ENCODE assay signal across 28 mouse cellular contexts in the genomic region with DNA sequence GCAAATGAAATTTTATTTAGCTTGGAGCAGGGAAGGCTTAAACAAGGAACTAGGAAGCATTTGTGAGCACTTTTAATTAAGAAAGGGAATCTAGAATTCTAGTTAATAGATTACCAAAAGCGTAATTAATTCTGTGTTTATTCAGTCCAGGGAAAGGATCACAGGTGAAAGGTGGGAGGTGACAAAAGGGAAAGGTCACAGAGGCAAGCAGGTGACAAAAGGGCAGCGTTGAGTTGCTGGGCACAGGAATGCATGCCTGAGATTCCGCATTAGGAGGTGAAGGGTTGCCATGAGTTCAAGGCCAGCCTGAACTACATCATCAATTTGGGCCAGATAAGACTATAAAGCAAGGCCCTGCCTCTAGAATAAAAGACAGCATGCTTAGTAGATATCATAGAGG. TPM values are rescaled to one million over a fixed set of nuclear protein-coding genes. Genes with fewer than 3 reads are reported as not detected.
DNase-seq lines count a peak whose midpoint lies in the region; ATAC-seq and TF ChIP-seq lines count a peak whose summit lies in the region.
"Had no signal": no experiment of that assay in that cellular context is flagged by ENCODE, and none has a peak within 500 bp of the region (broad histone marks: within the 10 kb centered on the region; RNA-seq: fewer than 3 reads in every experiment).

No protein-coding gene starts in this region.

- ATAC-seq in kidney, postnatal 0 days (replicated peaks; ENCODE audit: low FRiP score, low read depth), result no peak
- no peak for ATAC-seq in kidney, embryonic 16.5 days (ENCODE audit: low FRiP score, low TSS enrichment)
- no peak for ATAC-seq in monocyte, adult 5-6 weeks (replicated peaks; ENCODE audit: insufficient number of reproducible peaks, low FRiP score, low TSS enrichment, poor library complexity, severe bottlenecking)
- ATAC-seq: forebrain, embryonic 13.5 days; forebrain, embryonic 16.5 days; Patski had no signal

- no peak overlapping the region for H3K4me2 ChIP-seq in kidney, postnatal 0 days (ENCODE audit: low read length)
- no peak overlapping the region for H3K4me2 ChIP-seq in kidney, embryonic 16.5 days (replicated peaks; ENCODE audit: low read depth, low read length)
- H3K4me2 ChIP-seq: forebrain, embryonic 13.5 days; heart, embryonic 13.5 days had no signal

- peaks cover 51% of the 10 kb centered on the region for H3K36me3 ChIP-seq in kidney, postnatal 0 days (ENCODE audit: insufficient read depth, low read length)
- H3K36me3 ChIP-seq in kidney, embryonic 16.5 days (ENCODE audit: insufficient read depth, low read length), result peaks cover 60% of the 10 kb centered on the region

- no peak overlapping the region for H3K9ac ChIP-seq in kidney, postnatal 0 days (ENCODE audit: low read depth, low read length)
- H3K9ac ChIP-seq in kidney, embryonic 16.5 days (replicated peaks; ENCODE audit: low read length), result no peak overlapping the region
- H3K9ac ChIP-seq: forebrain, embryonic 13.5 days; heart, embryonic 13.5 days had no signal

- no peaks in the 10 kb centered on the region for H3K27me3 ChIP-seq in kidney, postnatal 0 days (ENCODE audit: insufficient read depth, low read length)
- no peaks in the 10 kb centered on the region for H3K27me3 ChIP-seq in kidney, embryonic 16.5 days (ENCODE audit: insufficient read depth, low read length)
- H3K27me3 ChIP-seq: CH12.LX; forebrain, embryonic 13.5 days; heart, embryonic 13.5 days; Patski had no signal

- TF ChIP-seq CTCF in kidney, postnatal 0 days (IDR thresholded peaks at IDR 0.05; ENCODE audit: low read depth), result no peak

- no peak overlapping the region for H3K4me3 ChIP-seq in kidney, postnatal 0 days (replicated peaks; ENCODE audit: low read depth, low read length)
- H3K4me3 ChIP-seq in kidney, embryonic 16.5 days (ENCODE audit: low read length), result no peak overlapping the region
- H3K4me3 ChIP-seq: forebrain, embryonic 10.5 days; forebrain, embryonic 13.5 days; heart, adult 2 months; heart, embryonic 10.5 days; heart, embryonic 13.5 days had no signal

- peak; percentile 42 for DNase-seq in kidney, adult 18-20 months
- no peak for DNase-seq in kidney, postnatal 4 days
- no peak for DNase-seq in kidney, postnatal 0 days (ENCODE audit: low spot score)
- DNase-seq in kidney, postnatal 14 days, result peak; percentile 26
- DNase-seq in kidney, postnatal 36 days, result peak; percentile 53 to 69
- DNase-seq: adrenal gland, postnatal 10 days; adrenal gland, postnatal 36 days; B cell, adult 2 months; cerebellum, adult 18-20 months; cerebellum, adult 9-10 months; cerebellum, postnatal 14 days; gastrocnemius, postnatal 10 days; gastrocnemius, postnatal 36 days; heart, adult 2 months; heart, postnatal 14 days; heart, postnatal 4 days had no signal

- H3K27ac ChIP-seq in kidney, postnatal 0 days, result peak overlapping the region; percentile 57; the same call in 1 of the 2 replicates
- no peak overlapping the region for H3K27ac ChIP-seq in kidney, embryonic 16.5 days (ENCODE audit: low read length)
- H3K27ac ChIP-seq: forebrain, embryonic 10.5 days; forebrain, embryonic 13.5 days; heart, adult 2 months; heart, embryonic 10.5 days; heart, embryonic 13.5 days had no signal

- WGBS in kidney, postnatal 0 days, result 76% methylated on average over 3 of the region's 3 CpGs
- 83% methylated on average over 3 of the region's 3 CpGs for WGBS in kidney, embryonic 16.5 days

- H3K9me3 ChIP-seq in kidney, postnatal 0 days (replicated peaks; ENCODE audit: low read length), result no peaks in the 10 kb centered on the region
- no peaks in the 10 kb centered on the region for H3K9me3 ChIP-seq in kidney, embryonic 16.5 days (ENCODE audit: low read length)
- H3K9me3 ChIP-seq: forebrain, embryonic 10.5 days; forebrain, embryonic 13.5 days; G1E; heart, embryonic 10.5 days; heart, embryonic 13.5 days had no signal

- no peaks in the 10 kb centered on the region for H3K4me1 ChIP-seq in kidney, postnatal 0 days (replicated peaks; ENCODE audit: insufficient read depth, low read length)
- H3K4me1 ChIP-seq in kidney, embryonic 16.5 days (ENCODE audit: insufficient read depth, low read length), result no peaks in the 10 kb centered on the region
- H3K4me1 ChIP-seq: forebrain, embryonic 10.5 days; forebrain, embryonic 13.5 days had no signal

RNA-seq across cellular contexts. Expression of gene A730061H03Rik, which starts 7.3 kb away (rescaled TPM):
- 1.7 and 2.2 TPM in 2 replicates for polyA plus RNA-seq in kidney, postnatal 0 days (2015; fragmentation: Nextera tagmentation; extraction: Ambion mirVana)
- 1.2 and 1.6 TPM in 2 replicates for polyA plus RNA-seq in kidney, embryonic 16.5 days (2015; fragmentation: Nextera tagmentation; extraction: Ambion mirVana)
- 1.7 to 11.4 TPM in 2 of 3 replicates, not detected in the other for total RNA-seq in monocyte, adult 5-6 weeks (2017)
- total RNA-seq: gastrocnemius, adult 18-20 months; gastrocnemius, postnatal 10 days; gastrocnemius, postnatal 36 days; heart, adult 2 months; heart, postnatal 4 days had no signal
- polyA plus RNA-seq: embryonic facial prominence, embryonic 11.5 days; forebrain, embryonic 10.5 days; forebrain, embryonic 13.5 days had no signal

RNA-seq across cellular contexts. Expression of gene Dcaf11, which starts 7.7 kb away (rescaled TPM):
- 109 and 116 TPM in 2 replicates for polyA plus RNA-seq in kidney, postnatal 0 days (2015; fragmentation: Nextera tagmentation; extraction: Ambion mirVana)
- polyA plus RNA-seq in kidney, embryonic 16.5 days (2015; fragmentation: Nextera tagmentation; extraction: Ambion mirVana), result 117 TPM in 2 replicates
- total RNA-seq in monocyte, adult 5-6 weeks (2017), result 70.5 to 154 TPM (median 91.7 TPM) in 3 replicates

RNA-seq across cellular contexts. Expression of gene Fitm1, which starts 7.9 kb away (rescaled TPM):
- polyA plus RNA-seq in kidney, postnatal 0 days (2015; fragmentation: Nextera tagmentation; extraction: Ambion mirVana), result 13.0 and 13.3 TPM in 2 replicates
- 4.5 and 4.6 TPM in 2 replicates for polyA plus RNA-seq in kidney, embryonic 16.5 days (2015; fragmentation: Nextera tagmentation; extraction: Ambion mirVana)
- not detected in 3 replicates for total RNA-seq in monocyte, adult 5-6 weeks (2017)
- total RNA-seq: CH12.LX, G1E had no signal
- polyA plus RNA-seq: forebrain, embryonic 10.5 days; forebrain, embryonic 13.5 days; forebrain, embryonic 16.5 days; G1E; Patski had no signal

RNA-seq across cellular contexts. Expression of gene Psme1, which starts 10.4 kb away (rescaled TPM):
- polyA plus RNA-seq in kidney, postnatal 0 days (2015; fragmentation: Nextera tagmentation; extraction: Ambion mirVana), result 179 and 181 TPM in 2 replicates
- 156 and 168 TPM in 2 replicates for polyA plus RNA-seq in kidney, embryonic 16.5 days (2015; fragmentation: Nextera tagmentation; extraction: Ambion mirVana)
- 318 to 422 TPM (median 336 TPM) in 3 replicates for total RNA-seq in monocyte, adult 5-6 weeks (2017)

RNA-seq across cellular contexts. Expression of gene Emc9, which starts 17.6 kb away (rescaled TPM):
- 14.3 and 16.6 TPM in 2 replicates for polyA plus RNA-seq in kidney, postnatal 0 days (2015; fragmentation: Nextera tagmentation; extraction: Ambion mirVana)
- 9.3 and 9.5 TPM in 2 replicates for polyA plus RNA-seq in kidney, embryonic 16.5 days (2015; fragmentation: Nextera tagmentation; extraction: Ambion mirVana)
- total RNA-seq in monocyte, adult 5-6 weeks (2017), result 10.5 to 13.0 TPM (median 12.1 TPM) in 3 replicates

Comparison
In these comparisons a context has a peak if more than half of its experiments do, and no peak if none do; other contexts are left out.
1. DNase-seq: peak in kidney, adult 18-20 months (single experiment), kidney, postnatal 14 days (single experiment) and kidney, postnatal 36 days (2 of 2); none in kidney, postnatal 4 days (0 of 2) and kidney, postnatal 0 days (single experiment).